Mouse (Mus musculus) gastrocnemius, postnatal 25 days (tissue): ENCODE data around the gene Eefsec. TPM values are rescaled to one million over a fixed set of nuclear protein-coding genes. Genes with fewer than 3 reads are reported as not detected.

Experiments
- DNase-seq: peaks from one replicate; pipeline ENCODE4 v3.0.0; 2022
- total RNA-seq, 2 experiments: library from RNA; stranded (reverse); gene quantifications; 1 replicate in 1 of 2; 2 replicates in 1 of 2; pipeline ENCODE4 v1.2.3; 2021

The Eefsec gene
- total RNA-seq, 2 experiments from 2014 or later = 7.4 to 7.5 TPM

DNA sequence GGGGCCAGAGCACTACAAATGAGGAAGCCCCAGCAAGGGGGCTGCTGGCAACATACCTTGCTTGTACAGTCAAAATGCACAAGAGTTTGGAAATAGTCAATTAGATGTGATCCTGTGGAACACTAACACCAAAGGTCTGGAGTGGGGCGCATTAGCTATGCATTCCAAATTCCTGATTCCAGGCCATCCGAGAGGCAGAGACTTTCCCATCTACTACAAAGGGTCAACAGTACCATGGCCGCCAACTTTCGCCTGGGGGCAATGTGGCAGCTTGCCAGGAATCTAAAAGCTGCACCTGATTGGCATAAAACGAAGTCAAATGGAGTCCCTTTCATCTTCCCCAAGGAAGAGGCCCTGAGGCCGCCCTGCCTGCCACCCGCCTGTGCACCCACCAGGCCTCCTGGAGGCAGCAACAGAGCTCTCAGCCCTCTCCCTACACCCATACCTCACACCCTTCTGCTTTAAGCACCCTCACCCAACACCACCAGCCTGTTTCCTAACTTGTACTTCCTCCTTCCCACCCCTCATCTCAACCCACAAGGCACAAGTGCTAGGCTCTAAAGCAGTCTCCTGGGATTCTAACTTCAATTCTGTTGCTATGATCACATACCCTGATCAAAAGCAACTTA is 30.1 kb downstream of the Eefsec start:
- DNase-seq = no peak

DNA sequence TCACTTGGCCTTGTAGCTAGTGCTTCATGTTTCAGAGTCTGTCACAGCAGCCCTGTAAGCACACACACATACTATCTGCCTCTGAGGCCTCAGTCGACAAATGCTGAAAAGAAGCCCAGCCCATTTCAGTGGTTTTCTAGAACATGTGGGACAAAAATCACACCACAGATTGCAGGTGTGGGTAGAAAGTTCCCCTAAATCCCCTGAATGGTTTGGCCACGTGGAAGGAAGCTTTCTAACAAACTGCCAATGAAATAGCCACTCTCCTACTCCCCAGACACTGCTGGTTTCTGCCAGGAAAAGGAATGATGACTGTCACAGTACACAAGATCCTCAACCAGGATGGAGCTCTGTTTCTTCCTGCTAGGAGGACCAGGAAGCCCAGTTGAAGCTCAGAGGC is 33.7 kb downstream of the Eefsec start:
- DNase-seq = no peak

DNA sequence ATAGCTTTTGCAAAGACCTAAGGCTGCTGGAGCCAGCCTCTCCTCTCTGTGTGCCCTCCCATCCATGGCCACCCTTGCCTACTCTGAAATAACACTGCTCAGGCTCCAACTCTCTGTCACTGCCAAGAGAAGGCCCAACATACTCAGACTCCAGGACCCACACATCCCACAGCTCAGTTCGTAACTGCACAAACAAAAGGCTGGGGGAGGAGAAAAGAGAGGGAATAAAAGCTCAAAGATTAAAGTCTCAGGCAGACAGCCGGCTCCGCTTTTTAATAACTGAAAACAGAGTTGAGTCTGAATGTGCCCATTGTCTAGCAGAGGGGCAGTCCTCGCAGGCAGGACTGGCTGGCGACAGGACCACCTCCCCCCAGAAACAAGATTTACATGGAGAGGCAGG is 36.8 kb downstream of the Eefsec start:
- no peak for DNase-seq

DNA sequence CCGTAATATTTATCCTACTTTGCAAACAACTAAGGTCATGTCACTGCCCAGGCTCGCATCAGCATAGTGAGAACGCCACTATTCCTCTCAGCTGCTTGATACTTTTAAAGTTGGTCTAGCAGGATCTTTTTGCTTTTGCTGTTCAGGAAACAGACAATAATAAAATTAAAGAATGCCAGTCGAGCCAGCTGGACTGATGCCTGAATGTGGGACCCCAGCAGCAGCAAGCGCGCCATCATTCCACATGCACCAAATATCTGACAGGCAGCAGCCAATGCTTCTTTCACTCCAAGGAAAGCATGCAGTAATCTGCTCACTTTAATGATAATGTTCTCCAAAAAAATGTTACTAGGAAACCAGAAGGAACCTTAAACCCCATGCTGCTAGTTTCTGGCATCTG is 45.9 kb downstream of the Eefsec start:
- DNase-seq = no peak

DNA sequence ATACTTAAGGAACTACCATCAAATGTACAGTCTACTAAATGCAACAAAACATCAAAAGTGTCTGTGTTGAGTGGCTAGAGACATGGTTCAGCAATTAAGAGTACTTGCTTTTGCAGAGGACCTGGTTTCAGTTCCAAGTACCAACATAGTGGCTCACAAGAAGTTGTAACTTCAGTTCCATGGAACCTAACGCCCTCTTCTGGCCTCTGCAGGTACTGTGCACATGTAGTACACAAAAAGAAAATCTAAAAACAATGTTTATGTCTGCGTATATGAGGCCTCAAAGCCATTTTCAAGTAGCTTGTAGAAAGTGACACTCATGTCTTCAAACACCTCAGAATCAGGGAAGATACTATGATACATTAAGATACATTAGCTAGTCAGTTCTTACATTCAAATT is 48.4 kb downstream of the Eefsec start:
- no peak for DNase-seq

DNA sequence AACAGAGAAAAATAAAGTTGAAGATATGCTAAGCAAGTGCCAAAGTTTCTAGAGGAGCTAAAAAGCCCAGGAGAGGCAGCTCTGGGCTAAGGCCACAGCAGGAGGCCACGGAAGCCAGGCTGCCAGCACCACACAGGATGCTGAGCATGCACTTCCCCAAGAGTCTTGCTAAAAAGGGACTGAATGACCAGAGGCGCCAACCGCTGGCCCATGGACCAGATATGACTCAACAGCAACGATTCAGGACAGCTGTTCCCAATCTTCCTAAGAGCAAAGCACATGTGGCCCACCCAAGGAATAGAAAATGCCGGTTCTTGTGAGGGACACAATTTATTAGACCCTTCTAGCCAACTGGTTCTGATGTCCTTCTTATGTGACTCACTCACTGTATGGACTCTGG is 57.4 kb downstream of the Eefsec start:
- peak; percentile 48 for DNase-seq

DNA sequence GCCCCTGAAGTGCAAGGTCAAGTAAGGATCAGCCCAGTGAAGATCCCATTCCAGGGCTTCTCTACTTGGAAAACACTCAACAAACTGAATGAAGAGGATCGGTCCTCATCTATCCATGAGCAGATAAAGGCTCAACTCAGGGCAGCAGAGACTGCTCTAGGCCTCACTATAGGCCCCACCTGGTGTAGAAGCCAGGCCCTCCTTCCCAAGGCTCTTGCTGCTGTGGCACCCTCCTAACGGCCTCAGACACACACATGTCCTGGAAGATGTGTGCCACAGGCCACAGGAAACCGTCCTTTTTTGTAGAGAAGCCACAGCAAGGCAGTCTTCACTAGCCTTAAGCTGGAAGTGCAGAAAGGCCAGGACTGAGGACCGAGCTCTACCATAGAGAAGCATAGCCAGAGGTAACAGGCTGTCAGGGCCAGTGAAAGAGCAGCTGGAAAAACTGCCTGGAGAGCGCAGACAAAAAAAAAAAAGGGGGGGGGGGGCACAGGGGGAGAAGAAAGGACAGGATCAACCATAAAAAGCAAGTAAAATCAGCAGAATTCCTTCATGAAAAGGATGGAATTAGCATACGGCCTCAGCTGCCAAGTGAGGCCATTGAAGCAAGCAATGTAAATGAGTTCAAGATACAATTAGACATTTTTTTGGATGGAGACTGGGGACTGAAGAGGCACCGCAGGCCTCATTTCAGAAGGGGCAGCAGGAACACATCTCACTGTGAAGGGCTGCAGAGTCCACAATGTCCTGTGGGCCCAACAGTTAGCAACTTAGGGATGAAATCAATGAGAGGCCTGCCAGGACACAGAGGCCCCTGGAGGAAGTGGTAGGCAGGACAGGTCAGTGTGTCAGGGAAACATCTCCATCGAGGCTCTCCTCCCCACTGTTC is 58.3 kb downstream of the Eefsec start:
- no peak for DNase-seq

DNA sequence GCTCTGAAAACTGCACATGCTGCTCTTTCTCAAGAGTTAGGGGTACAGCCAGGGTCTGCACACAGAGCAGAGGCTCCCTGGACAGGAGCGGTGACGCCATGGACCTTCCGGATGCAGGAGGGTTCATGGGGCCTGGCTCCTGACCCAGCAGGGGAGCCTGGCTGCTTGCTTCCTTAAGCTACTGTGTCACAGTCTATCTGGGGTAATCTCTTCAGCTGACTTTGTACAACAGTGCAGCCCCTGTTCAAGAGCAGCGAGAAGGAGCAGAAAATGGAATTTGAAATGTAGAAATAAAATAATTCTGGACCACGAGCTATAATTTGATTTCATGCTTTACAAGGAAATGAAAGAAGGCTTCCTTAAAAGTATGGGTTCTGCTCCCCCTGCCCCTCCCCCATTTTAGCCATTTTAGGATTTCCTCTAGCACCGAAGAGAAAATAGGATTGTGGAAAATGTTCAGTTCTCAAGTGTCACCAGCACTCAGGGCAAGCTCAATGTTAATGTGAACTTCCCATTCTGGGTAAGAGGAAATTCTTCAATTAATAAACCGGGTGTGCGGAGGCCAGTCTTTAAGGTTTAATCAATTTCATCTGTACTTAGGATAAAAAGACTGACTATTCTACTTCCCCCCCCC is 61.8 kb downstream of the Eefsec start:
- DNase-seq = no peak

DNA sequence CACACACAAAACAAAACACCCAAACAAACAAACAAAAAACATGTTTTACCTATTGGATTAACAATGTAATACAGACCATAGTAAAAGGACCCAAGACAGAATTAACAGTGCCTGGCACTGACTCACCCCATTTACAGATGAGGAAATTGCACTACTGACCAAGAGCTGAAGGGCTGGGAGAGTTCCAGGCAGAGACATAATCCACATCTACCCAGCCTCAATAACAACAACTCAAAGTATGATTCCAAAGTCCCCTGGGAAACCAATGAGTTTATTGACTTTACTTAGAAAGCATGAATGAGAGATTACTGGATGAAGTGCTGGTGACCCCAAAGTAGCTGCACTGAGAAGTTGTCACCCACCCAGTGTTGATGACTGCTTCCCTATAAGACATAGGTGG is 62.6 kb downstream of the Eefsec start:
- no peak for DNase-seq

DNA sequence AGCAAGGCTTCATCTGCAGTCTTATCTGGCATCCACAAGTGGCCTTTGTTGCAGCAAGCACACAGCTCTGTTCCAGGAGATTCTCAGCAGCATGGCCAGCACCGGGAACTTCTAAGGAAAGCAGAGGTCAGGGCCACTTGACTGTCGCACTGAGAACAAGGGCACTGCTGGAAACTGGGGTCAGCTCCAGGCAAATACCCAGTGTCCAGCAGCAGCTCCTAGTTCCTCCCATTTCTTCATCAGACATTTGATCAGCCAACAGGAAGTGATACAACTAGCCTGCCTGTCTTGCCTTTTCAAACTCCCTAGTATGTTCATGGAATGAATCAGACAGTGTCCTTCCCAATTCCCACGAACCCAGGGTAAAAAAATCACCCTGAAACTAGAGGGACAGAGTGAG is 66.6 kb downstream of the Eefsec start:
- no peak for DNase-seq

DNA sequence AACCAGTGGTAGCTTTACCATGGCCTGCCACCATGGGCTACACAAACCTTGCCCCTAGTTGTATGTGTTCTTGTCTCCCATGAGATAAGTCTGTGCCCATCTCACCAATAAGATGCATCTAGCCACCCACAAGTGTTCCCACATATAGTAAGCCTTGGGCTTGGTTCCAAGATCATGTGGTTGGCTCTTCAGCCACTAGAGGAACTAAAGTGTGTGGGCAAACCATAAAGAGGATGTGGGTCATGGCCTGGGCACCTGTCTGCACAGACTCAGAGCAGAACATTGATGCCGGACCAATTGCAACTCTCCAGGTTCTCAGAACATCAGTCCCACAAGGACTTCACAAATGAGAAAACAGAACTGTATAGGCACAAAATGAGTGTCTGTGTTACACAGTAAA is 67.5 kb downstream of the Eefsec start:
- DNase-seq = no peak

DNA sequence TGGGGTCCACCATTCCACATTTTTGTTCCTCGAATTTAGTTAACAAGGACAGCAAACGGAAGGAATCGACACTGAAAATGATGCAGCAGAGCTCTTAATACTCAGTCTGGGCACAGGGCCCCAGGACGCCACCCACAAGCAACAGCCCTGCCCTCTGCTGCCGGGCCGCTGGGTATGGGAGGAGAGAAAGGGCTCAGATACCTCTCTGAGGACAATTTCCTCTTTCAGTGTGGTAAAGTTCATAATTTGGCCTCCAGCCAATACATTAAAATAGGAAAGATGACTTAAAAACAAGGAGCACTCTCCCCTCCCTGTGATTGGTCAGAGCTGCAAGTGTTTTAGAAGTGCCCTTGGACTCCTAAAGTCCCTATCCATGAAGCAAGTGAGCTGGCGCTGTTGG is 72.1 kb downstream of the Eefsec start:
- DNase-seq = no peak

DNA sequence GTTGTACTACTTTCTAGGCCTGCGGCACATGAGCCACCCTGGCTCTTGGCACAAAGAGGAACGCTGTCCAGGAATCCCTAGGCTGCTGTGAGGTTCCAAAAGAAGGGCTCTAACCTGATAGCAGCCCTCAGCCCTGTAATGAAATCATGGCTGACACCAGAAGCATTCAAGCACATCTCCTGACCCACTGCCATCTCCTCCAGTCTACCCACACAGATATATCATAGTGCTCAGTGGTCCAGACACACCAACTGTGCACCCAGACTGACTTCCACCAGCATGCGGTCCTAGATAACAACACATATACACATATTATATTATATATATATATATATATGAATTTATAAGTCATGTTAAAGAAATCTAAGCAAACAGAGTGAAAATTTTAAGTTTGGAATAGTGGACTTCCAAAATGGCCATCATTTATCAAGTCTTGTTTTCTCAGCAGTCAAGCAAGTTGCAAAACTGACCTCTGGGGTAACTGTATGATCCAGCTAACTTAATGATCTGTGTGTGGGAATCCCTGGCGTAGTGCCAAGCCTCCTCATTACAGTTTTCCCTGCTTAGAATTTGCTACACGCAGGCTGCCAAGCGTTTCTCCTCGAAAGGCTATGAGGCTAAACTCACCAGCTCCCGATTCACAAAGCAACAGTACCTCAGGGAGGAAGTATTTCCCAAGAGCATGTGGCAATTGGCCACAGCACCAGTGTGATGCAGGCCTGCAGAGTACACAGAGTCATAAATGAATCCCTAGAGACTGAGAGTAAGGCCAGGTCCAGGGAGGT is 76.3 kb downstream of the Eefsec start:
- peak; percentile 42 for DNase-seq

DNA sequence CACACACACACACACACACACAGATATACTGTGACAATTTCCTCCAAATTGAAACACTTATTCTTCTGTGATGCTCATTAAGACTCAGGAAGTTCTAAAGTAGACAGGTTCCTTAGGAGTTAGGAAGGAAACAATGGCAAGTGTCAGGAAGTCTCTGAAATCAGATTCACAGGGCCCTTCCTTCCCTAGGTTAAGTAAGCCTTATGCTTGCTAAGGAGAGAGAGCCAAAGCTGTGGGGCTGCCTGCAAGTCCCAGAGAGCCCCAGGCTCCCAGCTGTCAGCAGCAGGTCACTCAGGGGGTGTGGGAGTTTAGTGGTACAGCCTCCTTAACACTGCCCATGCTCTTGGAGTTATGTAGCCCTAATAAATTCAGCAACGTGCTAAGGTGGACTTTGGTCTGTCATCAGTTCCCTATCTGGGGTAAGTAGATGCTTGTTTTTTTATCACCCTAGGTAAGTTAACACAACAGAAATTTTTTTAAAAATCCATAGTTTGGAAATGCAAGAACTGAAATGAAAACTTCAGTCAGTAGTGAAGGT is 82.8 kb downstream of the Eefsec start:
- DNase-seq = no peak

DNA sequence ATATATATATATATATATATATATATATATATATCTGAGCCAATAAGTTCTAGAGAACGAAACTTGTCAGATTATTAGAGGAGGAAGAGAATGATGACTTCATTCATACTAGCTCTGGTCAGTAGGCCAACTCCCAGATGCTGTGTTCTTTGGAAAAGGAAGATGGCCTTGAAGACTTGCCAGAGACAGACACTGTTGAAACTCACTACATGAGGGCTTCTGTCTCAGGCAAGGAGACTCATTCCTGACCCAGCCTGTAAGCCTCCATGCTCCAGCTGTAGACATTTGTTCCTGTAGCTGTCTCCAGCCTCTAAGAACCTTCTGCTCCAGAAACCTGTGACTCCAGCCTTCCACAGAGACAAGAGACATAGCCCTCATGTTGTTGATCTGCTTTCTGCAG is 85.2 kb downstream of the Eefsec start:
- no peak for DNase-seq

DNA sequence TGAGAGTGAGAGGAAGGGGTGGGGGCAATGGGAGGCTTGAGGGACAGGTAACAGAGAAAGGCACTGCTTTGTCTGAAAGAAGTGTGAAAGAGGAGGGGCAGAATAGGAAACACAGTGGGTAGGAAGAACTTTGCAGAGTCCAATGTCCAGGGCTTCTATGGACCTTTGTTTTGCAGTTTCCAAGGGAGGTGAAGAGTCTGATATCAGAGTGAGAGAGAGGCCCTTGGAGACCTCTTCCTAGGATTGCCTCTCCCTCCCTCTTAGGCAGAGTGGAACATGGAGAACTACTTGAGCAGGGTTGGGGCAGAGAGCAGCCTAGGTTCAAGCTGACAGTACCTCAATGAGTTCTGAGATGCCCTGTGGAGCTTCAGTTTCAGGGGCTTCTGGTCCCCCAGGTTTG is 88.1 kb downstream of the Eefsec start:
- no peak for DNase-seq

DNA sequence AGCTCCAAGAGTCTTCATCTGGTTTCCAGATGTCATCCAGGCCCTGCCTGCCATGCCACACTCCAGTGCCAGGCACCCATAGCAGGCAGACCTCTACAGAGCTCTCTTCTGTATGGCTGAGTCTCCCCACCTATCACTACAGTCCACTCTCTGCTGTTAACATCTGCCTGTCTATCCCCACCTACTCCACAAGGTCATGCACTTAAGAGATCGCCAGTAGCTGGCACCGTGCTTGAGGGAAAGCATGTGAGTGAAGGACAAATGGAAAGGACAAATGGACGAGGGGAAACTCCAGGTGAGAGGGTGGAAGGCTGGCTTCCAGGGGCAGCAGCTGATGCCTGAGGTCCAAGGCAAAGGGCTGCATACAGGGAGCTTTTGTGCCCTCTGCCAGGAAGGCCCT is 90.5 kb downstream of the Eefsec start:
- DNase-seq = no peak

DNA sequence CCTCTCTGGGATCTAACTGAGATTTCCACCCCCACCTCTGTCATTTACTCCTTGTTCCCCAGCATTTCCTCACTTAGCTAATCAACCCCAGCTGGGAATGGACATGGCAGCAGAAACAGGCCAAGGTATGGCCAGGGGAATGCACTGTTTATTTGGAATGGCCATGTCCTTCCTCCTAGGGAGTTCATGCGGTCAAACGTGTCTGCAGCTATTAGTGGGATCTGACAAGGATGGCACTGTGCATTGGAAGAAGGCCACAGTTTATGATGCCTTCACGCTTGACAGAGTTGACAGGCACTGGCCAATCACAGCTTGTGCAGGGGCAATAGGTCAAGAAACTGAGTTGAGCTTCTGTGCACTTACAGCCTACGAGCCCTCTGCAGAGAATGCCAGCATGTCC is 93.8 kb downstream of the Eefsec start:
- DNase-seq = no peak

DNA sequence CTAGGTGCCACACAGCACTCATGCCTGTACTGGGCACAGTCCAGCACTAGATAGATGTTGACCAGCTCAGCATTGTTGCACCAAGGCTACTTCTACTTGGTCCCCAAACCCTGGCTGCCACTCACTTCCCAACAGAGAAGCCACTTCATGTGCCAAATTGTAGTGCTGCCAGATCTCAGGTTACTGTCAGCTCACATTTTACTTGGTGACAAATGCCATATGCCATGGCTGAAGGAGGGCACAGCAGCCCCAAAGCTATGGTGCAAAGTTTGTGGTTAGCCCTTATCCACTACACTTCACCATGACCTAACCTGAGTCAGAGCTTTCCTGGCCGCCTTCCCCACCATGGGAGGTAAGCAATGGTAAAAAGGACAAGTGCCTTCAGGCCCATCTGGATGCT is 99.6 kb downstream of the Eefsec start:
- peak; percentile 40 for DNase-seq

DNA sequence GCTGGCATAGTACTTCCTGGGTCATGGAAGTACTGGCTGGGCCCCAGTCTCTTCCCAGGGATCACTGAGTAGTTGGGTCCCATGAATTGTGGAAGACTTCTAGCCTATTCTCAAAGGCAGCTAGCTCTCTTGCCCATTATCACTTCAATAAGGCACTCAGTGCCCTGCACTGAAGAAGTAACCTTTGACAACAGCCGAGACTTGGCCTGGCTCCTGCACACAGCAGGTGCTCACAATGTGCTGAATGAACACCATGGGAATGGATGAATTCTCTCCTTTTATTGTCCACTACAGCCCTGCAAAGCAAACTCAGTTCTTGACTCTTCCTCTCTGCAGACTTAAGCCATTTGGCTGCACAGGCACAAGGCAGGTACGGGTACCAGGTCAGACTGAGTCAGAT is 101.0 kb downstream of the Eefsec start:
- no peak for DNase-seq

DNA sequence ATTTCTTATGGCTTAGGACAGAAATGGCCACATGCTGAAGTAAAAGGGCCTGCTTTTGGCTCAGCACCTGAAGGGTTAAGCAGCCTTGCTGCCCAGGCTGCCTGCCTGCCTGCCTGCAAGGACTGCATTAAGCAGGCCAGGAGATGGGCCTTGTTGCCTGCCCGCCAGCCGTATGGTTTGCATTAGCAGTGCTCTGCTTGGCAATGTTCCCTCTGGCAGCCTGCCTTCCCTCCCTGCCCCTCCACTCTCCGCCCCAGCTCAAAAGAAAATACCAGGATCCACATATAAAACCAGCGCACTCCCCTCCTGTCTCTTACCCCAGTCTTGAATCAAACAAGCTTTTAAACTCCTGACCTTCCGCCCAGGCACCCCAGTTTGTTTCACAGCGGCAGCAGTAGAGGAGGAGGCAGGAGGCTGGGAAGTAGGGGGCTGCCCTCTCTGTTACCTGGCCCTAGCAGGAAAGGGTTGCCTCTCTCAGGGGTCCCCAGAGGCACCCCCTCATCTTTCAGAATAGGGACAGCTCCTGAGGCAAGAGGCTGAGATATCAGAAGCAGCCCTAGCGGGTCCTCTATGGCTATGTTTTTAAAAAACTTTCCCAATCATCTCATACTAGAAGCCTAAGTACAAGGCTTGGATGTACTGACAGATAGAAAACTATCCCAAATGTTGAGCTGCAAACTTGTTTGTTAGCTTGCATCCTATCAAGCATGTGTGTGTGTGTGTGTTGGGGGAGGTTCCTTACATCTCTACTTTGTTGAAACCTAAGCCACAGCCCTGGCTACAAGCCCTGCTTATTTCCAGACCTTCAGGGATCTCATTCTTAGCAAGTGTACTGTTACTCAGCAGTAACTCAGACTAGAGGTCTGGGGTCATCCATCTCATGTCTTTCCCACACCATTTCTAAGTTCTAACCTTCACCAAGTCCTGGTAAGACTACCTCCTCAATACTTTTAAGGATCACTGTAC is 102.6 kb downstream of the Eefsec start:
- peak; percentile 66 for DNase-seq
